ENCODE assay signal across 9 mouse cellular contexts in the genomic region with DNA sequence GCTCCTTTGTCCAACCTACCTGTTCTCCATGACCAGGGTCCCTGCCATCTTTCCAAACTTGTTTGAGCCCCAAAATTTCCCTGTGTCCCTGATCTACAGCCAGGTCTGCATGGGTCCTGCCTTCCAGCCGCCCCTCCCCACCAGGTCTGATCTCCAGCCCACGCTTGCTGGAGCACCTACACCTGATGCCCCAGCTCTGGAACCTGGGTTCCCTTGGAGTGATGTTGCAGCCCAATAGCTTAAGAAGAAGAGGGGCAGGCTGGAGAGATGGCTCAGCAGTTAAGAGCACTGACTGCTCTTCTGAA. TPM values are rescaled to one million over a fixed set of nuclear protein-coding genes. Genes with fewer than 3 reads are reported as not detected.
DNase-seq lines count a peak whose midpoint lies in the region; ATAC-seq and TF ChIP-seq lines count a peak whose summit lies in the region.
"Had no signal": no experiment of that assay in that cellular context is flagged by ENCODE, and none has a peak within 500 bp of the region (broad histone marks: within the 10 kb centered on the region; RNA-seq: fewer than 3 reads in every experiment).

No protein-coding gene starts in this region.

- no peak overlapping the region for H3K9ac ChIP-seq in heart, postnatal 0 days (replicated peaks; ENCODE audit: low read depth, low read length)
- H3K9ac ChIP-seq in hindbrain, embryonic 15.5 days, result no peak overlapping the region
- H3K9ac ChIP-seq in midbrain, embryonic 14.5 days (replicated peaks; ENCODE audit: low read length), result no peak overlapping the region; the same call in 1 of the 2 replicates

- WGBS in heart, postnatal 0 days, result 78% methylated on average over 2 of the region's 2 CpGs
- WGBS in hindbrain, embryonic 15.5 days, result 47% methylated on average over 2 of the region's 2 CpGs
- 78% methylated on average over 2 of the region's 2 CpGs for WGBS in midbrain, embryonic 14.5 days

- DNase-seq in heart, postnatal 0 days (ENCODE audit: low spot score), result no peak
- DNase-seq in heart, adult 18-20 months, result no peak
- no peak for DNase-seq in midbrain, embryonic 14.5 days
- DNase-seq in ovary, postnatal 10 days (ENCODE audit: low spot score), result no peak
- DNase-seq in gastrocnemius, postnatal 25 days, result no peak
- DNase-seq in cerebellum, postnatal 10 days, result no peak

- H3K27ac ChIP-seq in heart, postnatal 0 days (ENCODE audit: low read depth), result no peak overlapping the region
- H3K27ac ChIP-seq in cortical plate, adult 2 months (ENCODE audit: insufficient read depth, low read length), result no peak overlapping the region
- H3K27ac ChIP-seq in hindbrain, embryonic 15.5 days (replicated peaks), result peak overlapping the region; percentile 42
- H3K27ac ChIP-seq in midbrain, embryonic 14.5 days (replicated peaks; ENCODE audit: low read depth, low read length), result no peak overlapping the region

- peak overlapping the region; percentile 97 for H3K4me2 ChIP-seq in heart, postnatal 0 days (ENCODE audit: low read depth, low read length)
- peak overlapping the region; percentile 83 for H3K4me2 ChIP-seq in hindbrain, embryonic 15.5 days
- H3K4me2 ChIP-seq in midbrain, embryonic 14.5 days (ENCODE audit: low read length), result peak overlapping the region; percentile 98

- TF ChIP-seq POLR2A in cortical plate, adult 2 months (IDR thresholded peaks at IDR 0.05; ENCODE audit: extremely low read depth, insufficient read depth, low read length), result no peak

- TF ChIP-seq EP300 in heart, postnatal 0 days (IDR thresholded peaks at IDR 0.05; ENCODE audit: low read depth), result no peak

- ATAC-seq in heart, postnatal 0 days (ENCODE audit: insufficient read depth, low read depth), result no peak
- no peak for ATAC-seq in hindbrain, embryonic 15.5 days (ENCODE audit: low FRiP score, low read depth)
- ATAC-seq in midbrain, embryonic 14.5 days (ENCODE audit: low FRiP score, low TSS enrichment), result no peak

- H3K9me3 ChIP-seq in heart, postnatal 0 days (replicated peaks; ENCODE audit: control insufficient read depth, low read length), result no peaks in the 10 kb centered on the region
- H3K9me3 ChIP-seq in hindbrain, embryonic 15.5 days, result no peaks in the 10 kb centered on the region
- no peaks in the 10 kb centered on the region for H3K9me3 ChIP-seq in midbrain, embryonic 14.5 days (ENCODE audit: control insufficient read depth, low read length)

- TF ChIP-seq CTCF in heart, postnatal 0 days (IDR thresholded peaks at IDR 0.05; ENCODE audit: low read depth), result no peak
- no peak for TF ChIP-seq CTCF in cortical plate, adult 2 months (IDR thresholded peaks at IDR 0.05; ENCODE audit: extremely low read depth, insufficient read depth, low read length)

- peaks cover 39% of the 10 kb centered on the region for H3K4me1 ChIP-seq in heart, postnatal 0 days (ENCODE audit: control insufficient read depth, insufficient read depth)
- H3K4me1 ChIP-seq in cortical plate, adult 2 months (ENCODE audit: control insufficient read depth, insufficient read depth, low read length), result no peaks in the 10 kb centered on the region; the same call in 1 of the 2 replicates
- H3K4me1 ChIP-seq in hindbrain, embryonic 15.5 days (replicated peaks), result peaks cover 35% of the 10 kb centered on the region
- H3K4me1 ChIP-seq in midbrain, embryonic 14.5 days (ENCODE audit: control insufficient read depth, insufficient read depth, low read length), result peaks cover 21% of the 10 kb centered on the region

- H3K4me3 ChIP-seq in heart, postnatal 0 days (ENCODE audit: low read depth, low read length), result peak overlapping the region; percentile 66
- peak overlapping the region; percentile 61; the same call in 1 of the 2 replicates for H3K4me3 ChIP-seq in cortical plate, adult 2 months (ENCODE audit: insufficient read depth, low read length)
- peak overlapping the region; percentile 65 for H3K4me3 ChIP-seq in hindbrain, embryonic 15.5 days
- peak overlapping the region; percentile 74 for H3K4me3 ChIP-seq in midbrain, embryonic 14.5 days (replicated peaks; ENCODE audit: low read depth, low read length)

- H3K27me3 ChIP-seq in heart, postnatal 0 days (ENCODE audit: control insufficient read depth, insufficient read depth, low read length), result no peaks in the 10 kb centered on the region
- no peaks in the 10 kb centered on the region for H3K27me3 ChIP-seq in hindbrain, embryonic 15.5 days
- H3K27me3 ChIP-seq in midbrain, embryonic 14.5 days (ENCODE audit: control insufficient read depth, insufficient read depth, low read length), result no peaks in the 10 kb centered on the region

- H3K36me3 ChIP-seq in heart, postnatal 0 days (replicated peaks; ENCODE audit: control insufficient read depth, insufficient read depth, low read length), result no peaks in the 10 kb centered on the region
- peaks cover 9% of the 10 kb centered on the region for H3K36me3 ChIP-seq in hindbrain, embryonic 15.5 days
- H3K36me3 ChIP-seq in midbrain, embryonic 14.5 days (ENCODE audit: control insufficient read depth, insufficient read depth, low read length), result peaks cover 5% of the 10 kb centered on the region; the same call in 1 of the 2 replicates

RNA-seq across cellular contexts. Expression of gene Atp1b2, which starts 0.7 kb away (rescaled TPM):
- 23.7 and 24.7 TPM in 2 replicates for total RNA-seq in heart, postnatal 0 days (2014; rRNA removed; ENCODE audit: low replicate concordance)
- polyA plus RNA-seq in heart, postnatal 0 days (2015; fragmentation: Nextera tagmentation; extraction: Ambion mirVana), result 15.1 and 16.8 TPM in 2 replicates
- total RNA-seq in heart, adult 18-20 months (2021), result 10 to 100 TPM; 15.2 to 16.4 TPM
- polyA plus RNA-seq in cortical plate, adult 2 months (2012; rRNA removed), result 362 and 374 TPM in 2 replicates
- 71.9 and 89.4 TPM in 2 replicates for polyA plus RNA-seq in hindbrain, embryonic 15.5 days (2015; fragmentation: Nextera tagmentation; extraction: Ambion mirVana)
- polyA plus RNA-seq in midbrain, embryonic 14.5 days (2014; fragmentation: Nextera tagmentation; extraction: Ambion mirVana), result 46.5 and 46.7 TPM in 2 replicates
- 100 to 1,000 TPM; 365 to 378 TPM for total RNA-seq in gastrocnemius, postnatal 25 days (2021)

RNA-seq across cellular contexts. Expression of gene Shbg, which starts 11.3 kb away (rescaled TPM):
- total RNA-seq in heart, postnatal 0 days (2014; rRNA removed; ENCODE audit: low replicate concordance), result not detected in 2 replicates
- polyA plus RNA-seq in heart, postnatal 0 days (2015; fragmentation: Nextera tagmentation; extraction: Ambion mirVana), result 0.08 TPM in 1 of 2 replicates, not detected in the other
- total RNA-seq in heart, adult 18-20 months (2021), result not detected
- 0.06 and 0.08 TPM in 2 replicates for polyA plus RNA-seq in cortical plate, adult 2 months (2012; rRNA removed)
- polyA plus RNA-seq in hindbrain, embryonic 15.5 days (2015; fragmentation: Nextera tagmentation; extraction: Ambion mirVana), result not detected in 2 replicates
- not detected in 2 replicates for polyA plus RNA-seq in midbrain, embryonic 14.5 days (2014; fragmentation: Nextera tagmentation; extraction: Ambion mirVana)
- total RNA-seq in gastrocnemius, postnatal 25 days (2021), result under 1 TPM in 1 of 2 experiments, not detected in 1; 0.62 TPM
- total RNA-seq: left cerebral cortex, postnatal 25 days had no signal

RNA-seq across cellular contexts. Expression of gene Sat2, which starts 15.4 kb away (rescaled TPM):
- 7.3 TPM in 1 of 2 replicates, not detected in the other for total RNA-seq in heart, postnatal 0 days (2014; rRNA removed; ENCODE audit: low replicate concordance)
- polyA plus RNA-seq in heart, postnatal 0 days (2015; fragmentation: Nextera tagmentation; extraction: Ambion mirVana), result 17.8 and 18.8 TPM in 2 replicates
- 1 to 10 TPM; 3.3 to 3.8 TPM for total RNA-seq in heart, adult 18-20 months (2021)
- polyA plus RNA-seq in cortical plate, adult 2 months (2012; rRNA removed), result 18.1 and 21.1 TPM in 2 replicates
- 22.5 and 23.9 TPM in 2 replicates for polyA plus RNA-seq in hindbrain, embryonic 15.5 days (2015; fragmentation: Nextera tagmentation; extraction: Ambion mirVana)
- polyA plus RNA-seq in midbrain, embryonic 14.5 days (2014; fragmentation: Nextera tagmentation; extraction: Ambion mirVana), result 21.6 and 22.5 TPM in 2 replicates
- 1 to 10 TPM; 2.3 to 2.8 TPM for total RNA-seq in gastrocnemius, postnatal 25 days (2021)

RNA-seq across cellular contexts. Expression of gene Trp53, which starts 26.3 kb away (rescaled TPM):
- 33.6 and 35.9 TPM in 2 replicates for total RNA-seq in heart, postnatal 0 days (2014; rRNA removed; ENCODE audit: low replicate concordance)
- polyA plus RNA-seq in heart, postnatal 0 days (2015; fragmentation: Nextera tagmentation; extraction: Ambion mirVana), result 31.5 and 32.6 TPM in 2 replicates
- total RNA-seq in heart, adult 18-20 months (2021), result 10 to 100 TPM; 15.0 to 15.5 TPM
- 33.9 and 35.1 TPM in 2 replicates for polyA plus RNA-seq in cortical plate, adult 2 months (2012; rRNA removed)
- polyA plus RNA-seq in hindbrain, embryonic 15.5 days (2015; fragmentation: Nextera tagmentation; extraction: Ambion mirVana), result 61.1 and 64.2 TPM in 2 replicates
- 66.1 and 69.2 TPM in 2 replicates for polyA plus RNA-seq in midbrain, embryonic 14.5 days (2014; fragmentation: Nextera tagmentation; extraction: Ambion mirVana)
- 10 to 100 TPM; 12.2 to 12.7 TPM for total RNA-seq in gastrocnemius, postnatal 25 days (2021)

RNA-seq across cellular contexts. Expression of gene Fxr2, which starts 26.3 kb away (rescaled TPM):
- total RNA-seq in heart, postnatal 0 days (2014; rRNA removed; ENCODE audit: low replicate concordance), result 64.7 and 102 TPM in 2 replicates
- 15.8 and 17.7 TPM in 2 replicates for polyA plus RNA-seq in heart, postnatal 0 days (2015; fragmentation: Nextera tagmentation; extraction: Ambion mirVana)
- total RNA-seq in heart, adult 18-20 months (2021), result 10 to 100 TPM; 91.3 to 97.2 TPM
- 132 and 158 TPM in 2 replicates for polyA plus RNA-seq in cortical plate, adult 2 months (2012; rRNA removed)
- 41.3 and 41.5 TPM in 2 replicates for polyA plus RNA-seq in hindbrain, embryonic 15.5 days (2015; fragmentation: Nextera tagmentation; extraction: Ambion mirVana)
- 35.9 and 38.4 TPM in 2 replicates for polyA plus RNA-seq in midbrain, embryonic 14.5 days (2014; fragmentation: Nextera tagmentation; extraction: Ambion mirVana)
- total RNA-seq in gastrocnemius, postnatal 25 days (2021), result 10 to 100 TPM; 76.0 to 77.1 TPM
